Mouse (Mus musculus) embryo, embryonic 11.5 days (tissue): Measurements from ENCODE around the gene Tgfbr3.

Source experiments
- DNase-seq: peaks from one replicate; pipeline ENCODE4 v3.0.0-alpha.2; 2012; ENCODE audit warnings: low read depth, low spot score

The Tgfbr3 gene

GRCm38 (mm10) chr5:107289234-107289764 is at the start of gene Tgfbr3:
Gene Tgfbr3, minus strand, starts transcription at chr5:107289629.
- DNase-seq = peak; percentile 67

- no peak for DNase-seq
These were observed 41.5 kb upstream of the Tgfbr3 start, which contains the start of gene Brdt for GRCm38 (mm10) chr5:107330916-107331421. Gene Brdt, plus strand, starts transcription at chr5:107331159.

- peak; percentile 36 for DNase-seq
These were observed 31.3 kb upstream of the Tgfbr3 start for GRCm38 (mm10) chr5:107320703-107321102.

- no peak for DNase-seq
These were observed 27.7 kb upstream of the Tgfbr3 start for GRCm38 (mm10) chr5:107317141-107317540.

GRCm38 (mm10) chr5:107307432-107307831 is 18.0 kb upstream of the Tgfbr3 start:
- DNase-seq = no peak

- DNase-seq = no peak
These were observed 14.8 kb upstream of the Tgfbr3 start for GRCm38 (mm10) chr5:107304117-107304825.

GRCm38 (mm10) chr5:107303350-107303861 is 14.0 kb upstream of the Tgfbr3 start:
- DNase-seq = no peak

GRCm38 (mm10) chr5:107298854-107299253 is 9.4 kb upstream of the Tgfbr3 start:
- no peak for DNase-seq

GRCm38 (mm10) chr5:107296512-107297322 is 7.3 kb upstream of the Tgfbr3 start:
- no peak for DNase-seq

- DNase-seq = no peak
These were observed 6.5 kb upstream of the Tgfbr3 start for GRCm38 (mm10) chr5:107295817-107296511.

GRCm38 (mm10) chr5:107295061-107295816 is 5.8 kb upstream of the Tgfbr3 start:
- DNase-seq = no peak

- no peak for DNase-seq
These were observed 4.6 kb upstream of the Tgfbr3 start for GRCm38 (mm10) chr5:107294041-107294440.

- no peak for DNase-seq
These were observed 557 bp upstream of the Tgfbr3 start for GRCm38 (mm10) chr5:107289986-107290385.

- no peak for DNase-seq
These were observed 799 bp downstream of the Tgfbr3 start for GRCm38 (mm10) chr5:107288427-107289233.

- DNase-seq = no peak
These were observed 1.5 kb downstream of the Tgfbr3 start for GRCm38 (mm10) chr5:107287908-107288267.

- no peak for DNase-seq
These were observed 2.0 kb downstream of the Tgfbr3 start for GRCm38 (mm10) chr5:107287254-107287907.

- no peak for DNase-seq
These were observed 3.9 kb downstream of the Tgfbr3 start for GRCm38 (mm10) chr5:107285563-107285962.

- DNase-seq = no peak
These were observed 5.4 kb downstream of the Tgfbr3 start for GRCm38 (mm10) chr5:107283935-107284524.
